Mouse (Mus musculus) heart, postnatal 14 days (tissue): ENCODE results near the gene Sdhaf2. TPM values are rescaled to one million over a fixed set of nuclear protein-coding genes. Genes with fewer than 3 reads are reported as not detected.
A peak's percentile ranks its signal among the peaks of the same experiment; 100 is the strongest.

ENCODE experiments used
- DNase-seq, 2 experiments: peaks; one replicate each; pipeline ENCODE4 v3.0.0; 2021 to 2022
- intact Hi-C: fragments of 180-260 bp; cut with DNase I; formaldehyde crosslinking; loops from one replicate; pipeline ENCODE4 v1.15.1; 2025
- total RNA-seq, 2 experiments: library from RNA; stranded (reverse); gene quantifications; 2 replicates each; pipeline ENCODE4 v1.2.3; 2021

The Sdhaf2 gene
- total RNA-seq, 2 experiments from 2014 or later, result 64.1 to 78.7 TPM

- intact Hi-C loops, result no loop called here
- DNase-seq, result no peak
These were observed 15.1 kb downstream of the Sdhaf2 start for GRCm38 (mm10) chr19:10510759-10511330.

- peak; percentile 42 to 66 for DNase-seq
- intact Hi-C loops, result loop anchor here (5.0 kb wide), 2 partner anchors 170 to 245 kb away; no protein-coding TSS in a partner anchor
These were observed 23.4 kb downstream of the Sdhaf2 start for GRCm38 (mm10) chr19:10502571-10502970.

- DNase-seq, result no peak
- intact Hi-C loops, result loop anchor here (5.0 kb wide), 2 partner anchors 168 to 243 kb away; no protein-coding TSS in a partner anchor
These were observed 25.4 kb downstream of the Sdhaf2 start for GRCm38 (mm10) chr19:10500581-10500980.

- DNase-seq, result no peak
- intact Hi-C loops, result no loop called here
These were observed 28.3 kb downstream of the Sdhaf2 start for GRCm38 (mm10) chr19:10497512-10498160.

- intact Hi-C loops, result no loop called here
- DNase-seq, result no peak
These were observed 29.0 kb downstream of the Sdhaf2 start for GRCm38 (mm10) chr19:10496976-10497375.

GRCm38 (mm10) chr19:10495670-10496069 is 30.3 kb downstream of the Sdhaf2 start:
- intact Hi-C loops, result no loop called here

GRCm38 (mm10) chr19:10486264-10486738 is 39.6 kb downstream of the Sdhaf2 start:
- DNase-seq, result peak; percentile 40 to 64
- intact Hi-C loops, result loop anchor here (1.0 to 5.0 kb wide), 3 partner anchors 37 to 229 kb away; no protein-coding TSS in a partner anchor

More at GRCm38 (mm10) chr19:10495670-10496069, 30.3 kb downstream of the Sdhaf2 start:
- DNase-seq, result no peak

GRCm38 (mm10) chr19:10482703-10483102 is 43.2 kb downstream of the Sdhaf2 start, which contains the start of gene Ppp1r32:
Ppp1r32 (minus strand) TSS chr19:10482928.
- DNase-seq, result no peak
- intact Hi-C loops, result loop anchor here (1.0 to 5.0 kb wide), 2 partner anchors 31 to 90 kb away; no protein-coding TSS in a partner anchor

GRCm38 (mm10) chr19:10479541-10479940 is 46.4 kb downstream of the Sdhaf2 start:
- intact Hi-C loops, result no loop called here
- no peak for DNase-seq

GRCm38 (mm10) chr19:10473779-10474178 is 52.2 kb downstream of the Sdhaf2 start:
- intact Hi-C loops, result no loop called here
- DNase-seq, result no peak

GRCm38 (mm10) chr19:10472958-10473357 is 53.0 kb downstream of the Sdhaf2 start:
- DNase-seq, result no peak
- intact Hi-C loops, result no loop called here

GRCm38 (mm10) chr19:10469171-10469658 is 56.7 kb downstream of the Sdhaf2 start:
- DNase-seq, result peak; percentile 19 to 31
- intact Hi-C loops, result no loop called here

GRCm38 (mm10) chr19:10464427-10464826 is 61.5 kb downstream of the Sdhaf2 start:
- intact Hi-C loops, result no loop called here
- DNase-seq, result no peak

- intact Hi-C loops, result no loop called here
- DNase-seq, result no peak
These were observed 64.4 kb downstream of the Sdhaf2 start for GRCm38 (mm10) chr19:10461584-10461983.

- no peak for DNase-seq
- intact Hi-C loops, result no loop called here
These were observed 66.0 kb downstream of the Sdhaf2 start for GRCm38 (mm10) chr19:10459907-10460306.

GRCm38 (mm10) chr19:10458096-10458495 is 67.8 kb downstream of the Sdhaf2 start:
- DNase-seq, result peak; percentile 32 to 52
- intact Hi-C loops, result no loop called here

GRCm38 (mm10) chr19:10457484-10457800 is 68.5 kb downstream of the Sdhaf2 start:
- intact Hi-C loops, result no loop called here
- DNase-seq, result peak; percentile 61 to 63

- intact Hi-C loops, result no loop called here
- DNase-seq, result peak; percentile 65 to 72
These were observed 69.0 kb downstream of the Sdhaf2 start, which contains the start of gene Lrrc10b for GRCm38 (mm10) chr19:10456752-10457483. Lrrc10b (minus strand) TSS chr19:10457473.

- intact Hi-C loops, result no loop called here
- no peak for DNase-seq
These were observed 70.5 kb downstream of the Sdhaf2 start for GRCm38 (mm10) chr19:10455437-10455806.

- no peak for DNase-seq
These were observed 71.1 kb downstream of the Sdhaf2 start for GRCm38 (mm10) chr19:10454718-10455436.

More at GRCm38 (mm10) chr19:10454718-10455436, 71.1 kb downstream of the Sdhaf2 start:
- intact Hi-C loops, result no loop called here
